Mouse (Mus musculus): ENCODE measurements around the gene Swsap1.

The Swsap1 gene

DNA sequence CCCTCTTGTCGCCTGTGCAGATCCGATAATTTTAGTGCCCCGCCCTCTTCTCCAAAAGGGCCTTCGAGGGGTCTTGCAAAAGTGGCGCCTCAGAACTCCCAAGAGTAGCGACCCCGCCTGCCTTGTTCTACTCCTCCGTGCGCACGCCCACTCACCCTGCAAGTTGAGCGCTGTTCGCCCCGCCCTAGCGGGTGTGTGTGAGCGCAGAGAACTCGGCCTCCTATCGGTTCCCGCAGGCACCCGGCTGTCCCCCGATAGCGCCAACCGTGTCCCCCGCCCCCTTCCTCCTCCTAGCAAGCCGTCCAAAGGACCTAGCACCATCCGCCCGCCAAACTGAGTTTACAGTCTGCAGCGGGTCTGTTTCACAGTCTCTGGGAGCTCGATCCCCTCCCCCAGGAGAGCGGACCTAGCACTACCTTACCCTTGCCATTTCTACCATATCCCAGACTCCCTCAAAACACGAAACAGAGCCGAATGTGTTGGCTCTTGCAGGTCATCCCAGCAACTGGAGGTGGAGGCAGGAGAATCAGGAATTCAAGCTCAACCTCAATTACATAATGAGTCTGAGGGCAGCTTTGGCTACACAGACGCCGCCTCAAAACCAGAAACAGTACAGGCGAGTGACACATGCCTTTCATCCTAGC lies 7.0 kb downstream of the Swsap1 start:
- DNase-seq (ENCODE audit: low spot score in 2 of 2) = peak; percentile 87 to 97

DNA sequence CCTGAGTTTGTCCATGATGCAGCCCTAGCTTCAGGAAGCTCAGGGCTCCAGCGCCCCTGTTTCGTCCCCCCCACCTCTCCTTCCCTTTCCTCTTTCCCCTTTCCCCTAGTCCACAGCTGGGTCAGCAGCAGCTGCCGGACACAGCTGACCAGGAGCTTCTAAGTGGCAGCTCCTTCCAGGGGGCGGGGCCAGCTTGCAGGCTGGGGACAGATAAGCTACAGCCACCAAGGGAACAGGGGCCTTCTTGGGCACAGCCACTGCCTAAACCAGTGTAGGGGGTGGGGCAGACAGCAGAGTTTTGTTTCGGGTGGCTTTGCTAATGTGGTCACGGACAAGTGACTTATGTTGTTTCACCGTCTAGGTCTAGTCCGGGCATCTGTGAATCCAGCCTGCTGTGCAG lies 7.9 kb downstream of the Swsap1 start, which contains the start of gene Epor:
Gene Epor (minus strand): TSS at position 90 of the 400 bp plus-strand sequence.
- peak; percentile 81 to 89 for DNase-seq (ENCODE audit: low spot score in 2 of 2)

DNA sequence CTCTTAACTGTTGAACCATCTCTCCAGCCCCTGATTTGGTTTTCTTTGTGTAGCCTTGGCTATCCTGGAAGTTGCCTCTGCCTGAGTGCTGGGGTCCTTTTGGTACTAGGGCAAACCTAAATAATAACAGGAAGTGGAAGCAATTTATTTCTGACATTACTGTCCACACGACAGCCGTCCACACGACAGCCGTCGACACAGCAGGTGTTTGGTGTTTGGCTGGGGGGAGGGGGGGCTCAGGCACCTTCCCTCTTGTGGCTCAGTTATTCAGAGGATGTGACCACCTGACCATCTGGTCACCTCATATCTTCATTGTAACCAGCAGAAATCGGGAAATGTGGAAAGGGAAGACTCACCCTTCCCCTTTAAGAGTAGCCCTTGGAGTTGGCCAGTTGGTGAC lies 13.3 kb downstream of the Swsap1 start:
- no peak for DNase-seq (ENCODE audit: low spot score in 2 of 2)

- DNase-seq (ENCODE audit: low spot score in 2 of 2) = no peak
These were observed 13.7 kb downstream of the Swsap1 start for GRCm38 (mm10) chr9:21969304-21969703.

- no peak for DNase-seq (ENCODE audit: low spot score in 2 of 2)
These were observed 21.1 kb downstream of the Swsap1 start for GRCm38 (mm10) chr9:21976626-21977175.

DNA sequence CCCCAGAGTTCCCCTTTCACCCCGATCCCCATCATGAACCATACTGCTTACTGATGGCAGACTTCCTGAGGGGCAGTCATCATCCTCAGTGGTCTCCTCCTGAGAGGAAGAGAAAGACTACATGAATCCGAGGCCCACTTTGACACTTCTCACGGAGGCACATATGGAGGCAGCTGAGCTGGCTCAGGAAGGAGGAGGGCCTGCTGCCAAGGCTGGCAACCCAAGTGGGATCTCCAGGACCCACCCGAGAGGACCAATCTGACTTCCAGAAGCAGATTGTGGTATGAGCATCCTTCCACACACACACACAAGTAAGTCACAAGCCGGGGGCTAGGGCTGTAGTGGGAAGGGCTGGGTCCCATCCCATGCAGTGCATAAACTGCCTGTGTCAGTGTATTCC lies 21.8 kb downstream of the Swsap1 start:
- no peak for DNase-seq (ENCODE audit: low spot score in 2 of 2)

- DNase-seq (ENCODE audit: low spot score in 2 of 2) = peak; percentile 73 to 80
These were observed 22.4 kb downstream of the Swsap1 start for GRCm38 (mm10) chr9:21977972-21978371.

DNA sequence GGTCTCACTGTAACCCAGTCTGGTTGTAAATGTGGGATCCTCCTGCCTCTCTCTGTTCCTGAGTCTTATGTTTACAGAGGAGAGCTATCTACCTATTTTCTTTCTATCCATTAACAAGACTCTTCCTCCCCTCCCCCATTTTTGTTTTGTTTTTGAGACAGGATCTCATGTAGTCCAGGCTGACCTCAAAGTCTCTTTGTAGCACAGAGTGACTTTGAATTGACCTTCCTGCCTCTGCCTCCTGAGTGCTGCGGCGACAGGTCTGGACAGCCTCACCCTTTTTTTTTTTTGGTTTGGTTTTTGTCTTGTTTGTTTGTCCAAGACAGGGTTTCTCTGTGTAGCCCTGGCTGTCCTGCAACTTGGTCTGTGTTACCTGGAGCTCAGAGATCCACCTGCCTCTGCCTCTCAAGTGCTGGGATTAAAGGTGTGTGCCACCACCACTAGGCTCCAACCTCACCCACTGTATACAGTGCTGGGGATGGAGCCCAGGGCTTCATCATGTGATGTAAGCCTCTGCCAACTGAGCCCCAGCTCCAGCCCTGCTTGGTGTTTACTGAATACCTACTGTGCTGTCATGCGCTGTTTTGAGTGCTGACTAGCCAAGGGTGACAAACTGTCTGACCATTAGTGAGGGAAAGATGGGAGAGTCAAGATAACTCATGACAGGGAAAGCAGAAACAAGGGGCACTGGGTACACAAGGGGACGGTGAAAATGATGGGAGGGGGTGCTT lies 23.0 kb downstream of the Swsap1 start:
- DNase-seq (ENCODE audit: low spot score in 2 of 2) = no peak

- no peak for DNase-seq (ENCODE audit: low spot score in 2 of 2)
These were observed 28.4 kb downstream of the Swsap1 start for GRCm38 (mm10) chr9:21983911-21984310.

GRCm38 (mm10) chr9:21987592-21988342 lies 32.2 kb downstream of the Swsap1 start:
- DNase-seq (ENCODE audit: low spot score in 2 of 2) = no peak

DNA sequence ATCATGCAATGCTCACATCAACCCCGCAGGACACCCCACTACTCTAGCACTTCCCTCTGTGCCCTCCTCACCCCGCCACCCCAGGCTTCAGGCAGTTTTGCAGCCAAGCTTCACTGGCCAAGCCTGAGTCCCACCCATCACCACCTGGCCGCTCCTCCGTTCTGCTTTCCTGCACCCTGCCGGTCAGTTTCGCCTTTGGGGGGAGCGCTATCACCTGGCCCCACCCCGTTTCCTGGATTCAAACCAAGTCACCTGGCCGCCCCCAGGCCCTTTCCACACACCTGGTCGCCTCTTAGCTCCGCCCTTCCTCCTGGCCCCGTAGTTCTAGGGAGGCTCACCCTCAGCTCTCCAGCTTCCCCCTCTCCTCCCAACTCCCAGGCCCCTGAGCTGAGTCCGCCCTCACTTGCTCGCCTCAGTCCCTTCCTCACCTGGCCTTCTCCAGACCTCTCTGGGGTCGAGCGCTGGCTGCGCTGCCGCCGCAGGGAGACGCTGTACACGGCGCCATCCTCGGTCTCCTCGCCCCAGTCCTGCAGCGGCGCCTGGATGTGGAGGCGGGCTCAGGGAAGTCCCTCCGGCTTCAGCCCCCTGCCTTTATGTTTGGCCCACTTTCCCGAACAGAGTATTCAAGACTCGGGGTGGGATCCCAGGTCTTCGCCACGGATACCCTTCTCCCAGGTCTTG lies 33.0 kb downstream of the Swsap1 start:
- DNase-seq (ENCODE audit: low spot score in 2 of 2) = peak in 1 of 2 experiments; percentile 37

DNA sequence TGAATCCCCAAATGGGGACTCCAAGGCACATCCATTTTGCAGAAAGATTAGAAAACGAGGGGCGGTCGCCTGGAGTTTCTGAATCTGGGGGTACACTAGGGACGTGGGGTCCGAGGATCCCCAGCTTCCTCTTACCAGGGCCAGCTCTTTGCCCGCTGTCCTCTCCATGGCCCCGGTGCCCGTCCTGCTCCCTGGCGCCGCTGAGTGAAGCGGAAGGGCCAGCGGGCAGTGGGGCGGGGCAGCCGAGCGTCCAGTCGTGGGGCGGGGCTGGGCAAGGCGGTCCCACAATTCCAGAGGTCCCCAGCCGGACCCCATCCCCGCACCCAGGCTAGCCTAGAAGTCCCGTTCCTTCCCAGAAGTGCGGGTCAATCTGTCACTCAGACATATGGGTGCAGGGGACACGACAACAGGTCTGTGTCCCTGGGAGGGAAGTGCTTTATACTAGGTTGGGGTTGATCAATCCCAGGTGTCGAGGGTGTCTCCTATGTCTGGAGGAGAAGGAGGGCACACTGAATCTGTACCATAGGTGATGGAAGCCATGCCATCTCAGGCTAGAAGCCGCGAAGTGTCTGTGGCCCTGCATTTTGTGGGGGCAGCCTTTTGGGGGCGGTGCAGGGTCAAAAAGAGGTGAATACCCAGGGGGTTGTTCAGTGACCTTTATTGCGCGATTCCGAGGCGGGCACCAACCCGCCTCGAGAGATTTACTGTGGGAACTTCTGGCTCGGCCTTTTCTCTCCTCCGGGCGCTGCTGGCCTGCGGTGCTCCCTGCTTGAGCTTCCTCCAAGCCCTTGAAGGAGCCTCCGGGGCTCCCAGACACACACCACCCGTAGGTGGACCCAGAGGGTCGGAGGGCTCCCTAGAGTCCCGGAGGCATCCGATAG lies 33.9 kb downstream of the Swsap1 start, which contains the start of gene Rgl3:
Gene Rgl3 (minus strand): TSS at position 217 of the 881 bp plus-strand sequence.
- no peak for DNase-seq (ENCODE audit: low spot score in 2 of 2)

- no peak for DNase-seq (ENCODE audit: low spot score in 2 of 2)
These were observed 36.7 kb downstream of the Swsap1 start for GRCm38 (mm10) chr9:21992227-21992626.

GRCm38 (mm10) chr9:21996178-21996867 lies 40.8 kb downstream of the Swsap1 start:
- DNase-seq (ENCODE audit: low spot score in 2 of 2) = no peak

GRCm38 (mm10) chr9:22000296-22000695 lies 44.7 kb downstream of the Swsap1 start:
- DNase-seq (ENCODE audit: low spot score in 2 of 2) = no peak

- DNase-seq (ENCODE audit: low spot score in 2 of 2) = no peak
These were observed 46.1 kb downstream of the Swsap1 start for GRCm38 (mm10) chr9:22001633-22002032.

DNA sequence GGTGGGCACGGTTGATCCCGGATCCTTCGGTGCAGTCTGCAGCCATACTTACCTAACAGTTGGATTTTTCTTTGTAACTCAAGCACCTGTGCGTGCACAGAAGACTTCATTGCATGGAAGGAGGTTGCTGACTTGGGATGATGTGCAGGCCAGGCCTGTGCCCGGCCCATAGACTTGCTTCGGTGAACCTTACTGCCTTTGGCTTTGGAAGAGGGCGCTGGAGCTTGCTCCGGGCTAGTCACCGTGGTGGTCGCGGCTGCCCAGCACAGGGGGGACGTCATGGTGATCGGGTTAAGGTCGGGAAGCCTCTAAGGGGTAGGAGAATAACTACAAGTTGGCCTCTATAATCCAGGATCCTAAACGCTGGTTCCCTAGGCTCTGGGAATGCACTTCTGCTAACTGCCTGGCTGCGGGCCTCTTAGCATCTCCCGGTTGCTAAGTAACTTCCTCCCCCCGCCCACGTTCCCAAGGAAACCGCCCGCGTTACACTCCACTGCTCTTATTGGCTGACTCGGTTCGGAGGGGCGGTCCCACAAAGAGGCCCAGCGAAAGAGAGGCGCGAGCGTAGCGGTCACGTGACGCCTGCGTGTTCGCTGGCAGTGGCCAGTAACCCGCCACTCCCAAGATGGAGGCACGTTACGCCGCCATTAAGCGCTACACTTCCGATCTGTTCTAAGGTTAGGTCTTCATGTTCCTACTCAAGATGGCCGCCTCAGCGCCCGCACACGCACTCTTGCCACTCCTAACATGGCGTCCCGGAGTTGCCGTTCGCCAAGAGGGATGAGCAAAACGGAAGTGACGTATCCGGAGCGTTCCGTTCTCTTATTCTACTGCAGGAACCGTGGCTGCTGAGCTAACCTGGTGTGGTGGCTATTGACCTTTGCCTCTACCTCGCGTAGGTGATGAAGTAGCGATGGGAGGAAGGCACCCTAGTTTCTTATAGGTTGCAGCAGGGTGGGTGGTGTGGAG lies 46.9 kb downstream of the Swsap1 start, which contains the start of the genes Ccdc151 and Prkcsh:
Gene Ccdc151 (minus strand): TSS at position 441 of the 969 bp plus-strand sequence.
Gene Prkcsh (plus strand): TSS at position 613 of the 969 bp plus-strand sequence.
- DNase-seq (ENCODE audit: low spot score in 2 of 2) = peak; percentile 96 to 99

DNA sequence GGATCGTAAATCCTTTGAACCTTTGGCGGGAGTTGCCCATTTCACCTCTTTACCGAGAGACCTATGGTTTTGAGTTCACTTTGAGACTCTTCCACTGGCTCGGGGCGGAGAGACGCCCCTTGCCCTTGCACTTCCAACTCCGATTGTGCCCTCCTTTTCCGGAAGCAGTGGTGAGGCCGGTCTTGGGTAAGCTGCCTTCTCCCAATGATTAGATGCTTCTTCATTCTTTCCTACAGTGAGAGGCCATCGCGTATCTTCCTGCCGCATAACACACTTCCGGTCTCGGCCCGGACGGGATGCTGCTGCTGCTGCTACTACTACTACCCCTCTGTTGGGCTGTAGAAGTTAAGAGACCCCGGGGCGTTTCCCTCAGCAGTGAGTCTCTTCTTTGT lies 47.6 kb downstream of the Swsap1 start:
- peak in 1 of 2 experiments; percentile 59 for DNase-seq (ENCODE audit: low spot score in 2 of 2)

DNA sequence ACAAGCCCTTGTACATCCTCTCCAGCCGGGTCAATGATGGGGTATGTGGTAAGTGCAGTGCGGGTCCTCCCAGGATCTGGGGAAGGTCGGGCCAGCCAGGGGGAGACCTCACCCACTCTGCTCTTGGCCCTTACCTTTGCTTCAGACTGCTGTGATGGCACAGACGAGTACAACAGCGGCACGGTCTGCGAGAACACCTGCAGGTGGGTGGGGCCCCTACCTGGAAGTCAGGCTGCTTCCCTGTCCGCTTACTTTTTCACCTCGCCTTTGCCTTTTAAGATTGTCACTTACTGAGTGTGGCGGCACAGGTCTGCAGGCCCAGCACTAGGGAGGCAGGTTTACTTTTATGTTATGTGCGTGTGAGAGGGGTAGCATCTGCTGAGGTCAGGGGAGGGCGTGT lies 49.0 kb downstream of the Swsap1 start:
- no peak for DNase-seq (ENCODE audit: low spot score in 2 of 2)

Measured in spleen, postnatal 10 days (tissue).